In the genomic region with DNA sequence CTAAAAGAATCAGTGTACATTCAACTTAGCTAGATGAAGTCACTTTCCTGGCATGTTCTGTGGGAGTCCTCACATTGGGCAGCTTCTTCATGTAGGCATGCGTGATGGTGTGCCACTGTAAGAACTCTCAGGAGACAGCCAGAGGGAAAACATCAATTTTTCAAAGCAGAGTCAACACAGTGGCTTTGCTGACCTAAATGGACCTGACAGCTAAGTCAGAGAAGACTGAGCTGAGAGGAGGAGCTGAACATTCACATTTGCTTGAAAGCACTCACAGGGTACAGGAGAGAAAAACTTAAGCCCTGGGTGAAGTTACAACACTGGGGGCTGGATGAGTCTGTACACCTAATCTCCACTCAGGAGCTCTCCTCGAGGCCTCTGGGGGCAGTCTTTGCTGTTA, we compare ENCODE assay signal across 22 mouse cellular contexts.
DNase-seq lines count a peak whose midpoint lies in the region; ATAC-seq and TF ChIP-seq lines count a peak whose summit lies in the region.
"Had no signal": no experiment of that assay in that cellular context is flagged by ENCODE, and none has a peak within 500 bp of the region (broad histone marks: within the 10 kb centered on the region; RNA-seq: fewer than 3 reads in every experiment).

No protein-coding gene starts in this region.

- no peak overlapping the region for H3K4me2 ChIP-seq in heart, postnatal 0 days (ENCODE audit: low read depth, low read length)
- H3K4me2 ChIP-seq in lung, postnatal 0 days (replicated peaks; ENCODE audit: low read depth, low read length) = no peak overlapping the region
- no peak overlapping the region for H3K4me2 ChIP-seq in stomach, postnatal 0 days (replicated peaks; ENCODE audit: low read depth)
- H3K4me2 ChIP-seq in hindbrain, embryonic 16.5 days (ENCODE audit: low read length) = no peak overlapping the region
- H3K4me2 ChIP-seq: embryonic facial prominence, embryonic 15.5 days; forebrain, embryonic 15.5 days; heart, embryonic 11.5 days; heart, embryonic 15.5 days; hindbrain, embryonic 15.5 days had no signal

- no peaks in the 10 kb centered on the region for H3K27me3 ChIP-seq in heart, postnatal 0 days (ENCODE audit: control insufficient read depth, insufficient read depth, low read length)
- H3K27me3 ChIP-seq in lung, postnatal 0 days (replicated peaks; ENCODE audit: insufficient read depth, low read length) = no peaks in the 10 kb centered on the region
- no peaks in the 10 kb centered on the region for H3K27me3 ChIP-seq in stomach, postnatal 0 days (ENCODE audit: control insufficient read depth, insufficient read depth, low read length)
- H3K27me3 ChIP-seq in hindbrain, embryonic 16.5 days (replicated peaks; ENCODE audit: control insufficient read depth, insufficient read depth, low read length) = no peaks in the 10 kb centered on the region
- H3K27me3 ChIP-seq: embryonic facial prominence, embryonic 15.5 days; forebrain, embryonic 15.5 days; heart, embryonic 15.5 days; hindbrain, embryonic 15.5 days had no signal

- intact Hi-C loops in heart, postnatal 25 days (cut with DNase I) = no loop called here

- no peak overlapping the region for H3K9ac ChIP-seq in heart, postnatal 0 days (replicated peaks; ENCODE audit: low read depth, low read length)
- H3K9ac ChIP-seq in lung, postnatal 0 days (replicated peaks; ENCODE audit: low read depth) = no peak overlapping the region
- no peak overlapping the region for H3K9ac ChIP-seq in stomach, postnatal 0 days (ENCODE audit: low read length)
- H3K9ac ChIP-seq in hindbrain, embryonic 16.5 days (ENCODE audit: low read depth, low read length) = no peak overlapping the region
- H3K9ac ChIP-seq: embryonic facial prominence, embryonic 15.5 days; forebrain, embryonic 15.5 days; heart, embryonic 15.5 days; hindbrain, embryonic 15.5 days had no signal

- 47% methylated on average over 2 of the region's 2 CpGs for WGBS in heart, postnatal 0 days
- 45% methylated on average over 2 of the region's 2 CpGs for WGBS in lung, postnatal 0 days
- 35% methylated on average over 2 of the region's 2 CpGs for WGBS in stomach, postnatal 0 days
- 65% methylated on average over 2 of the region's 2 CpGs for WGBS in hindbrain, embryonic 16.5 days

- H3K4me3 ChIP-seq in heart, postnatal 0 days (ENCODE audit: low read depth, low read length) = no peak overlapping the region
- H3K4me3 ChIP-seq in lung, postnatal 0 days (ENCODE audit: low read depth, low read length) = no peak overlapping the region
- H3K4me3 ChIP-seq in stomach, postnatal 0 days (ENCODE audit: low read depth, low read length) = no peak overlapping the region
- H3K4me3 ChIP-seq in hindbrain, embryonic 16.5 days (ENCODE audit: low read length) = no peak overlapping the region
- H3K4me3 ChIP-seq: embryonic facial prominence, embryonic 15.5 days; erythroblast, embryonic 14.5 days; forebrain, embryonic 15.5 days; heart, embryonic 15.5 days; hindbrain, embryonic 15.5 days had no signal

- no peak for DNase-seq in heart, postnatal 0 days (ENCODE audit: low spot score)
- DNase-seq in heart, postnatal 25 days (ENCODE audit: low spot score) = no peak
- DNase-seq in lung, postnatal 0 days (ENCODE audit: low spot score) = no peak
- no peak for DNase-seq in lung, postnatal 10 days
- DNase-seq in retina, adult 2 months (ENCODE audit: low read depth, low spot score) = peak; percentile 30
- no peak for DNase-seq in stomach, postnatal 0 days (ENCODE audit: low spot score)
- DNase-seq: adrenal gland, postnatal 36 days; cerebellum, adult 2 months; cerebellum, postnatal 14 days; embryo, embryonic 11 days; gastrocnemius, postnatal 14 days; heart, adult 11 months; heart, postnatal 36 days had no signal

- no peak overlapping the region for H3K27ac ChIP-seq in heart, postnatal 0 days (ENCODE audit: low read depth)
- H3K27ac ChIP-seq in lung, postnatal 0 days (ENCODE audit: low read length) = no peak overlapping the region
- no peak overlapping the region for H3K27ac ChIP-seq in stomach, postnatal 0 days (replicated peaks)
- no peak overlapping the region for H3K27ac ChIP-seq in hindbrain, embryonic 16.5 days (ENCODE audit: low read depth, low read length)
- H3K27ac ChIP-seq: embryonic facial prominence, embryonic 15.5 days; forebrain, embryonic 15.5 days; heart, embryonic 15.5 days; hindbrain, embryonic 15.5 days had no signal

- TF ChIP-seq CTCF in heart, postnatal 0 days (IDR thresholded peaks at IDR 0.05; ENCODE audit: low read depth) = peak; percentile 10; the same call in 1 of the 2 replicates
- peak; percentile 24; the same call in 1 of the 2 replicates for TF ChIP-seq CTCF in lung, postnatal 0 days (IDR thresholded peaks at IDR 0.05)
- peak; percentile 19 for TF ChIP-seq CTCF in stomach, postnatal 0 days (IDR thresholded peaks at IDR 0.05; ENCODE audit: low read depth)

- no peaks in the 10 kb centered on the region for H3K9me3 ChIP-seq in heart, postnatal 0 days (replicated peaks; ENCODE audit: control insufficient read depth, low read length)
- no peaks in the 10 kb centered on the region for H3K9me3 ChIP-seq in lung, postnatal 0 days (ENCODE audit: low read length)
- no peaks in the 10 kb centered on the region for H3K9me3 ChIP-seq in stomach, postnatal 0 days (ENCODE audit: control insufficient read depth, low read length)
- H3K9me3 ChIP-seq in hindbrain, embryonic 16.5 days (ENCODE audit: control insufficient read depth, low read length) = no peaks in the 10 kb centered on the region
- H3K9me3 ChIP-seq: embryonic facial prominence, embryonic 15.5 days; forebrain, embryonic 15.5 days; heart, embryonic 15.5 days; hindbrain, embryonic 15.5 days had no signal

- TF ChIP-seq EP300 in heart, postnatal 0 days (IDR thresholded peaks at IDR 0.05; ENCODE audit: low read depth) = no peak
- TF ChIP-seq EP300 in lung, postnatal 0 days (IDR thresholded peaks at IDR 0.05) = no peak
- no peak for TF ChIP-seq EP300 in stomach, postnatal 0 days (optimal IDR thresholded peaks at IDR 0.05)

- H3K36me3 ChIP-seq in heart, postnatal 0 days (replicated peaks; ENCODE audit: control insufficient read depth, insufficient read depth, low read length) = no peaks in the 10 kb centered on the region
- H3K36me3 ChIP-seq in lung, postnatal 0 days (ENCODE audit: insufficient read depth, low read length) = no peaks in the 10 kb centered on the region
- no peaks in the 10 kb centered on the region for H3K36me3 ChIP-seq in stomach, postnatal 0 days (ENCODE audit: control insufficient read depth, insufficient read depth, low read length)
- no peaks in the 10 kb centered on the region for H3K36me3 ChIP-seq in hindbrain, embryonic 16.5 days (ENCODE audit: control insufficient read depth, insufficient read depth, low read length)
- H3K36me3 ChIP-seq: embryonic facial prominence, embryonic 15.5 days; forebrain, embryonic 15.5 days; heart, embryonic 15.5 days; hindbrain, embryonic 15.5 days had no signal

- no peaks in the 10 kb centered on the region for H3K4me1 ChIP-seq in heart, postnatal 0 days (ENCODE audit: control insufficient read depth, insufficient read depth)
- no peaks in the 10 kb centered on the region; the same call in 1 of the 2 replicates for H3K4me1 ChIP-seq in lung, postnatal 0 days (ENCODE audit: insufficient read depth, low read depth, low read length)
- H3K4me1 ChIP-seq in stomach, postnatal 0 days (replicated peaks; ENCODE audit: control insufficient read depth, insufficient read depth) = no peaks in the 10 kb centered on the region
- no peaks in the 10 kb centered on the region for H3K4me1 ChIP-seq in hindbrain, embryonic 16.5 days (ENCODE audit: control insufficient read depth, insufficient read depth, low read depth, low read length)
- H3K4me1 ChIP-seq: forebrain, embryonic 15.5 days; hindbrain, embryonic 15.5 days had no signal

- ATAC-seq in heart, postnatal 0 days (ENCODE audit: insufficient read depth, low read depth) = no peak
- ATAC-seq in lung, postnatal 0 days = no peak
- no peak for ATAC-seq in stomach, postnatal 0 days (ENCODE audit: low FRiP score, low TSS enrichment)
- ATAC-seq in granulocyte monocyte progenitor cell, adult 5-6 weeks (replicated peaks; ENCODE audit: poor library complexity, severe bottlenecking) = no peak
- no peak for ATAC-seq in hindbrain, embryonic 16.5 days
- ATAC-seq: forebrain, embryonic 15.5 days; inflammation-experienced regulatory T-cells, adult 6 months had no signal
